Mouse (Mus musculus) stomach, embryonic 16.5 days (tissue): ENCODE data around the gene Dpf1. TPM values are rescaled to one million over a fixed set of nuclear protein-coding genes. Genes with fewer than 3 reads are reported as not detected.

ENCODE experiments used
- ATAC-seq: fragments of 200-750 bp; cut with Nextera tagmentation; 2 replicates; pipeline ENCODE4 v1.8.0; 2017; ENCODE audit warnings: moderate number of reproducible peaks, moderate TSS enrichment; ENCODE audit not compliant: insufficient read depth, low FRiP score
- H3K27ac ChIP-seq: fragments of 300-500 bp; sonication (generic); 2 replicates; pipeline ENCODE4 v1.5.1; 2014; ENCODE audit warnings: low read length
- H3K27me3 ChIP-seq: fragments of 300-500 bp; sonication (generic); 2 replicates; pipeline ENCODE4 v1.6.1; 2014; ENCODE audit warnings: low read length, control low read depth, mixed read lengths; ENCODE audit not compliant: control insufficient read depth, insufficient read depth
- H3K36me3 ChIP-seq: fragments of 300-500 bp; sonication (generic); 2 replicates; pipeline ENCODE4 v1.6.1; 2014; ENCODE audit warnings: low read length; ENCODE audit not compliant: control insufficient read depth, insufficient read depth
- H3K4me1 ChIP-seq: fragments of 300-500 bp; sonication (generic); 2 replicates; pipeline ENCODE4 v1.6.1; 2014; ENCODE audit warnings: low read length, control low read depth, mixed read lengths; ENCODE audit not compliant: control insufficient read depth, insufficient read depth
- H3K4me2 ChIP-seq: fragments of 300-500 bp; sonication (generic); 2 replicates; pipeline ENCODE4 v1.6.1; 2014; ENCODE audit warnings: low read depth, low read length, mixed read lengths
- H3K4me3 ChIP-seq: fragments of 300-500 bp; sonication (generic); replicated peaks from 2 replicates; pipeline ENCODE4 v1.5.1; 2014; ENCODE audit warnings: mild to moderate bottlenecking, low read length
- H3K9ac ChIP-seq: fragments of 300-500 bp; sonication (generic); 2 replicates; pipeline ENCODE4 v1.6.1; 2014; ENCODE audit warnings: low read length
- H3K9me3 ChIP-seq: fragments of 300-500 bp; sonication (generic); replicated peaks from 2 replicates; pipeline ENCODE4 v1.6.1; 2016; ENCODE audit warnings: low read length, control low read depth; ENCODE audit not compliant: control insufficient read depth
- WGBS: fragments of 180-500 bp; shearing (Covaris S2); extraction: QIAGEN DNeasy Blood & Tissue Kit; methylation state at CpG from one replicate; pipeline ENCODE4 v1.1.7; 2014; 5-methylcytosine and 5-hydroxymethylcytosine counted together
- polyA plus RNA-seq: library from polyadenylated mRNA; unstranded; fragments of >200 nt; fragmentation: Nextera tagmentation; extraction: Ambion mirVana; gene quantifications from 2 replicates; pipeline ENCODE4 v1.2.1, GENCODE M21; 2015

Dpf1 gene
- polyA plus RNA-seq, 1 experiment from 2014 or later, result 5.9 TPM

DNA sequence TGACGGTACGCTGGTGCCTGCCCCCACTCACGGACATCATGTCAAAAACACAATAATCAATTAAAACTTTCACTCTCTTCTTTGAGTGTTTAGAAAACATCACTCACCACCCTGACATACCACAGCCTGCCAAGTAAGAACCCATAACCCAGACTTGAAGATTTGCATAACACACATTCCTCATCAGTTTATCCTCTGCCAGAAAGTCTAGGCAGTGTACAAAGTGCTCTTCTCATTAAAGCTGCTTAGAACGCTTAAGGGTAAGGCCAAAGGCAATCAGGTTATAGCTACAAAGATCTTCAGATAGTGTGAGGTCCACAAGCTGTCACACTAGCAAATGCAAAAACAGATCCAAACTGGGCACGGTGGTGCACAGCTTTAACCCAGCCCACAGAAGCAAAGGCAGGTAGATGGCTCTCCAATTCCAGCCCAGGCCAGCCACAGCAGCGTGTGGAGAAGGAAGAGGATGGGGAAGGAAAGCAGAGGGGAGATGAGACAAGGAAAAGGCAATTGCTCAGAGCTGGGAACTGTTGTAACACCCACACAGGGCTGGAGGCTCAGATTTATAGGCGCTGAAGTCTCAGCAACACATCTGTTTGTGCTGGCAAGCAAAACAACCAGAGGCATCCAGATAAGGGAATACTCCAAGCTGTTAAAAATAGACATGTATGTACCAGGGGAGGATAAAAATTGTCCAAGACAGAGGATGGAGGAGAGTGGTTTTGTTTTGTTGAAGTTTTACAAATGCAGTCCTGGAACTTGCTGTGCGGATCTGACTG, 31.9 kb upstream of the Dpf1 start:
- Histone ChIP-seq H3K36me3 (no peaks in the 10 kb centered on the region), H3K4me2 (no peak overlapping the region), H3K27me3 (no peaks in the 10 kb centered on the region), H3K27ac (peak overlapping the region; percentile 39), H3K9me3 (no peaks in the 10 kb centered on the region), H3K4me1 (peaks cover 32% of the 10 kb centered on the region), H3K9ac (peak overlapping the region; percentile 4), H3K4me3 (no peak overlapping the region)
- ATAC-seq, result peak; percentile 2; the same call in 1 of the 2 replicates
- WGBS, result 55% methylated on average over 8 of the region's 8 CpGs

DNA sequence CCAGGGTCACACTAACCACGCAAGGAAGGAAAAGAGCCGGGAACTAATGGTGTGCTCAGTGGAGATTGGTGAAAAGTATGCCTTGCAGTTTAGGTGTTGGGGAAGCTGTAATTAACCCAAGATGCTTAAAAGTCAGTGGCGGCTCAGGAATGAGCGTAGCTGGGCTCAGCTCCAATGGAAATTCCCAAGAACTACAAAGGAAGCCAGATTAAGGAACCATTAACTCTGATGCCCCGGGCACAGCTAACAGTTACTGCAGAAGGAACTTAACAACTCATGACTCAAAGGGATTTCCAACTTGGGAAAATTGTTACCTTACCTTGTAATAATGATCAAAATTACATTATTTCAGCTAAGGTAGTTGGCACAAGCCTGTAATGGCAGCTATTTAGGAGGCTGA, 27.0 kb upstream of the Dpf1 start:
- peaks cover 11% of the 10 kb centered on the region; the same call in 1 of the 2 replicates for H3K4me1 ChIP-seq
- no peak overlapping the region for H3K4me2 ChIP-seq
- H3K9me3 ChIP-seq, result no peaks in the 10 kb centered on the region
- H3K27me3 ChIP-seq, result 0 out of 2 replicates have a peak, but pooled peaks cover 3% of the 10 kb centered on the region
- no peak overlapping the region for H3K27ac ChIP-seq
- no peak overlapping the region for H3K4me3 ChIP-seq
- WGBS, result 77% methylated on average over 5 of the region's 5 CpGs
- no peak for ATAC-seq
- H3K9ac ChIP-seq, result no peak overlapping the region
- no peaks in the 10 kb centered on the region for H3K36me3 ChIP-seq

DNA sequence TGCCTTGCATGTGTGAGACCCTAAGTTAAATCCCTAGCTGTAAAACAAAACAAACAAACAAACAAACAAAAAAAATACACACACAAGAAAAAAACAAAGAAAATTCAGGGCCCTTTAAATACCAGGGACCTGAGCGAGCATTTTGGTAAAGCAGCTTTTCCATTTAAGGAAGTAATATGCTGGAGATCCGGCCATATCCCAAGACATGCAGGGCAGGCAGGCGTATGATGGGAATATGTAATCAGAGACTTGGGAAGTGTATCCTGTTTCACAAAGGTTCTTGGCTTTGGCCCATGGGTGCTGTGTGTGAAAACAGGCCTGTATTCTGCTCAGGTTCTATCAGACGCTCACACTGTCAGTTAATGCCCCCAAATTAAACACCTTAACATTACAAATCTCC, 26.2 kb upstream of the Dpf1 start:
- Histone ChIP-seq H3K36me3 (no peaks in the 10 kb centered on the region), H3K9me3 (no peaks in the 10 kb centered on the region), H3K4me2 (no peak overlapping the region), H3K27ac (no peak overlapping the region), H3K4me3 (no peak overlapping the region), H3K27me3 (peaks cover 8% of the 10 kb centered on the region; the same call in 1 of the 2 replicates), H3K9ac (no peak overlapping the region), H3K4me1 (peaks cover 12% of the 10 kb centered on the region; the same call in 1 of the 2 replicates)
- 67% methylated on average over 4 of the region's 4 CpGs for WGBS
- no peak for ATAC-seq

DNA sequence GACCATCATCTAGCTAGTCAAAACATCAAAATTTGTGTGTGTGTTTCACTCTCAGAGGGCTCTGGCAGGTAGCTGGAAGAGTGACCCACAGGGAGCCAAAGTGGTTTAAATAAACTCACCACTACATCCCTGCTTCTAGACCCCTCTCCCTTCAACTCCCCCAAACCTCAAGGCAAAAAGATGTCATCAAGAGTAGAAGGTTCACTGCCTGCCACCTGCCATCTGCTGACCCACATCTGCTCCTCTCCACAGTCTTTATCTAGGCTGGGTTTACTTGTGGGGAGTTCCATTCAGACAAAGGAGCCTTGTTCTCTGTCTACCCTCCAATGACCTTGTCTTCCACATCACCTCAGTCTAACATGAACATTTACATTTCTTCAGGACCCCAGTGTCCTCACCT, 24.5 kb upstream of the Dpf1 start:
- H3K4me2 ChIP-seq, result peak overlapping the region; percentile 81
- ATAC-seq, result no peak
- H3K36me3 ChIP-seq, result no peaks in the 10 kb centered on the region
- peak overlapping the region; percentile 79; the same call in 1 of the 2 replicates for H3K9ac ChIP-seq
- 0 out of 2 replicates have a peak overlapping the region, but pooled peaks have one; percentile 8 for H3K27ac ChIP-seq
- H3K4me3 ChIP-seq, result peak overlapping the region; percentile 60
- peaks cover 12% of the 10 kb centered on the region; the same call in 1 of the 2 replicates for H3K4me1 ChIP-seq
- no peaks in the 10 kb centered on the region for H3K9me3 ChIP-seq
- peaks cover 9% of the 10 kb centered on the region; the same call in 1 of the 2 replicates for H3K27me3 ChIP-seq

DNA sequence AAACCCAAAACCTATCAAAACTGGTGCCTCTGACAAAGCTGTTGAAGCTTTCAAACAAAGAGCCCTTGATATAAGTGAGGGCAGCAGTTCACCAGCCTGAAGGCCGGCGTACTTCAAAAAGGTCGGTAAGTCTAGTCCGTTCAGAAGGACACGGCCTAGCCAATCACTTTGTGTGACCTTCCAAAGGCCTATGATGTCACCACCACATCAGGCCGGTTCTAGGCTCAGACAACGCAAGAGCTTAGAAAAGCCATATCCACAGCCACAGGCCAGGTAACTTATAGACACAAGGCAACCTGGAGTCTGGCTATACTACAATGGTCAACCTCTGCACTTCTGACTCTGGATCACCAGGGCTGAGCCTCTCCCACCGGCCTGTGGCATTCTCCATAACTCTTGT, 23.8 kb upstream of the Dpf1 start:
- Histone ChIP-seq H3K27ac (peak overlapping the region; percentile 86), H3K4me2 (peak overlapping the region; percentile 81), H3K9me3 (no peaks in the 10 kb centered on the region), H3K27me3 (peaks cover 9% of the 10 kb centered on the region; the same call in 1 of the 2 replicates), H3K4me3 (peak overlapping the region; percentile 60), H3K4me1 (peaks cover 9% of the 10 kb centered on the region; the same call in 1 of the 2 replicates), H3K36me3 (no peaks in the 10 kb centered on the region), H3K9ac (peak overlapping the region; percentile 79; the same call in 1 of the 2 replicates)
- no peak for ATAC-seq
- WGBS, result 40% methylated on average over 8 of the region's 8 CpGs

DNA sequence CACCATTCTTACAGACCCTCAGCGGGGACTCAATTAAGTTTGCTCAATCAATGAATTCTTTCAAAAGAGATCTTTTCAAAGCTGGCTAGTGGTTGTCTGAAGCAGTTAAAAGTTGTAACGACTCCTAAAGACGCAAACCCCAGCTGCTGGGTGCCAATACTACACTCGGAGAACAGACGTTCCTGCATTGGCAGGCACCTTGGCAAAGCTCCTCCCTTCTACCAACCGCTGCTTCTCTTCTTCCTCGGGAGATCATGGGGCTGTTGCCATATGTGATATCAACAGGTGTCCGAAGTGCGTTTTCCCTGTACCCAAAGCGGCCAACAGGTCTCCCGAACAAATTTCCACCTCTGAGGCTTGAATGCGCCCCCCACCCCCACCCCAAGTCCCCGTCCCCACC, 22.9 kb upstream of the Dpf1 start:
- Histone ChIP-seq H3K9me3 (no peaks in the 10 kb centered on the region), H3K4me3 (peak overlapping the region; percentile 60), H3K36me3 (no peaks in the 10 kb centered on the region), H3K4me1 (peaks cover 9% of the 10 kb centered on the region; the same call in 1 of the 2 replicates), H3K27me3 (peaks cover 9% of the 10 kb centered on the region; the same call in 1 of the 2 replicates), H3K27ac (peak overlapping the region; percentile 86), H3K4me2 (peak overlapping the region; percentile 81), H3K9ac (peak overlapping the region; percentile 79)
- ATAC-seq, result no peak
- 11% methylated on average over 13 of the region's 13 CpGs for WGBS

DNA sequence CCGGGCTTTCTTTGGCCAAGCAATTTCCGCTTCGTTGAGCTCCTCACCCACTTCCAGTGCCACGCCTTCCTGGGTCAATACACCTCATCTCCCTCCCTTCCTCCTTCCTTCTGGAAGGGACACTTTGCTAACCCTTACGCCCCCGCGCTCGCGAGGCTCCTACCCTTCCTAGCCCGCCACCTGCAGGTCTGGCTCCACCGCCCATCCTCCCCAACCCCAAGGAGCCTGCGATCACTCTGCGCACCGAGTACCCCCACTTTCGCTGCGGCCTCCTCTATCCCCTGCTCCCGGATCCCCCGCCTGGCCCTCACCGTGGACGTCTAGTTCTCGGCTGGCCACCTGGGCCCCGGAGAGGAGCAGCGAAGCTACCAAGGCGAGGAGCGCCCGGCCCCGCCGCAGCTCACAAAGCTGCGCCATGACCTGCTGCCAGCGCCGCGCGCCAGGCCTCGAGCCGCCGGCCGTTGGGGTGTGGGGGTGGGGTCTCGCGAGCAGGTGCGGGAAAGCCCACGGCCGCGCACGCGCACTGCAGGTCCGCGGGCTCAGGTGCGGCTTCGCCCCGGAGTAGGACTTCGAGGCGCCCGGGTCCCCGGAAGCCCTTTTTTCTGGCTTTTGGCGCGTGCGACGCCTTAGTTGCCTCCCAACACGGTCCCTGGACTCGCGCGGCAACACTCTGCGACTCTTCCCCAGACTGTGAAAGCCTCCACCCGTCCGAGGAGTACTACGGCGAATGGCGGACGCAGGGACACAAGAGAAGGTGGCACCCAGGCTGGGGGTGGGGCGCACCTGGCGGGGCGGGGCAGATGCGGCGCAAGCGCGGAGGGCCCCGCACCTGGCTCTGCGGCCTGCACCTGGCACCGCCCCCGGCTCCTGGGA, 22.3 kb upstream of the Dpf1 start, which contains the start of gene Spint2:
Spint2 (minus strand) TSS at position 712 of the 873 bp plus-strand sequence.
- under 1% methylated on average over 80 of the region's 80 CpGs for WGBS
- Histone ChIP-seq H3K4me3 (peak within 1 kb of the TSS; percentile 60), H3K4me2 (peak within 1 kb of the TSS; percentile 81), H3K4me1 (peaks cover 7% of the 10 kb centered on the region; the same call in 1 of the 2 replicates), H3K36me3 (no peaks in the 10 kb centered on the region), H3K27ac (peak within 1 kb of the TSS; percentile 86), H3K9ac (peak within 1 kb of the TSS; percentile 79), H3K9me3 (no peaks in the 10 kb centered on the region), H3K27me3 (peaks cover 9% of the 10 kb centered on the region; the same call in 1 of the 2 replicates)
- ATAC-seq, result peak; percentile 92

DNA sequence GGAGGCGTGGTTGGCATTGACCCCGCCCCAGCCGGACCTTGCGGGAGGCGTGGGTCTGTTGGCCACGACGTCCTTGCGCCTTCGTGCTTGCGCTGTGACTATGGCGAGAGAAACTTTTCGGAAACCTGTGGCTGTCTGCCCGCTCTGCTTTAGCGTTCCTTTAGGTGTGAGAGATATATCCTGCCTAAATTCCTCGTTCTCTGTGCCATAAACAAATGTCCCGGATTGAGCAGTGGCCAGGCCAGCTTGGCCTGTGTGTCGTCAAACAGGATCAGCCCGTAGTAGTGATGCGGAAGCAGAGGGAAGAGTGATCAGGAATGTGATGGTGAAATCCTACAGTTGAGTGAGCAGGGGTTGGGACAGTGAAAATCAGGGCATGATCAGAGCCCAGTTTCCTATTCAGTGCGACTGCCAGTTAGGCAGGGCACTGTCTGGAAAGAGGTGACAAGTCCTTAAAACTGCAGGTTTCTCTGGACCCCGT, 21.6 kb upstream of the Dpf1 start:
- H3K27ac ChIP-seq, result peak overlapping the region; percentile 86
- peak overlapping the region; percentile 79 for H3K9ac ChIP-seq
- peaks cover 9% of the 10 kb centered on the region; the same call in 1 of the 2 replicates for H3K27me3 ChIP-seq
- no peaks in the 10 kb centered on the region for H3K9me3 ChIP-seq
- no peaks in the 10 kb centered on the region for H3K36me3 ChIP-seq
- 8% methylated on average over 21 of the region's 21 CpGs for WGBS
- peak overlapping the region; percentile 81 for H3K4me2 ChIP-seq
- peaks cover 6% of the 10 kb centered on the region; the same call in 1 of the 2 replicates for H3K4me1 ChIP-seq
- peak overlapping the region; percentile 60 for H3K4me3 ChIP-seq
- ATAC-seq, result peak; percentile 59
